Mouse (Mus musculus) neural tube, embryonic 14.5 days (tissue): ENCODE measurements around the gene Rfx8. TPM values are rescaled to one million over a fixed set of nuclear protein-coding genes. Genes with fewer than 3 reads are reported as not detected.
A peak's percentile ranks its signal among the peaks of the same experiment; 100 is the strongest.
"Not testable (repeated sequence)": the region's sequence is repeated elsewhere in the genome, so short reads cannot be mapped to it uniquely, and the experiment has no call there.

ENCODE experiments used
- ATAC-seq: fragments of 200-750 bp; cut with Nextera tagmentation; 2 replicates; pipeline ENCODE4 v1.8.0; 2017; ENCODE audit warnings: low read depth, mild to moderate bottlenecking, moderate TSS enrichment, moderate library complexity
- H3K27ac ChIP-seq: fragments of 300-500 bp; sonication (generic); 2 replicates; pipeline ENCODE4 v1.5.1; 2014; ENCODE audit warnings: low read depth, mild to moderate bottlenecking, control low read depth, low read length, moderate library complexity, mixed read lengths
- H3K27me3 ChIP-seq: fragments of 300-500 bp; sonication (generic); 2 replicates; pipeline ENCODE4 v1.6.1; 2014; ENCODE audit warnings: low read length; ENCODE audit not compliant: control insufficient read depth, insufficient read depth
- H3K36me3 ChIP-seq: fragments of 300-500 bp; sonication (generic); 2 replicates; pipeline ENCODE4 v1.6.1; 2014; ENCODE audit warnings: low read length, mixed read lengths; ENCODE audit not compliant: control insufficient read depth, insufficient read depth
- H3K4me1 ChIP-seq: fragments of 300-500 bp; sonication (generic); 2 replicates; pipeline ENCODE4 v1.6.1; 2014; ENCODE audit warnings: low read length; ENCODE audit not compliant: control insufficient read depth, insufficient read depth
- H3K4me2 ChIP-seq: fragments of 300-500 bp; sonication (generic); 2 replicates; pipeline ENCODE4 v1.6.1; 2014; ENCODE audit warnings: mild to moderate bottlenecking, low read depth, low read length, control low read depth
- H3K4me3 ChIP-seq: fragments of 300-500 bp; sonication (generic); 2 replicates; pipeline ENCODE4 v1.5.1; 2014; ENCODE audit warnings: low read depth, low read length, control low read depth, mixed read lengths
- H3K9ac ChIP-seq: fragments of 300-500 bp; sonication (generic); replicated peaks from 2 replicates; pipeline ENCODE4 v1.6.1; 2014; ENCODE audit warnings: low read depth, mild to moderate bottlenecking, control low read depth, low read length, mixed read lengths
- H3K9me3 ChIP-seq: fragments of 300-500 bp; sonication (generic); 2 replicates; pipeline ENCODE4 v1.6.1; 2016; ENCODE audit warnings: low read length; ENCODE audit not compliant: control insufficient read depth
- WGBS: fragments of 180-500 bp; shearing (Covaris S2); extraction: QIAGEN DNeasy Blood & Tissue Kit; methylation state at CpG from one replicate; pipeline ENCODE4 v1.1.7; 2014; 5-methylcytosine and 5-hydroxymethylcytosine counted together
- polyA plus RNA-seq: library from polyadenylated mRNA; unstranded; fragments of >200 nt; fragmentation: Nextera tagmentation; extraction: Ambion mirVana; gene quantifications from 2 replicates; pipeline ENCODE4 v1.2.1, GENCODE M21; 2014

Rfx8 gene
- polyA plus RNA-seq, 1 experiment from 2014 or later: 0.16 TPM

DNA sequence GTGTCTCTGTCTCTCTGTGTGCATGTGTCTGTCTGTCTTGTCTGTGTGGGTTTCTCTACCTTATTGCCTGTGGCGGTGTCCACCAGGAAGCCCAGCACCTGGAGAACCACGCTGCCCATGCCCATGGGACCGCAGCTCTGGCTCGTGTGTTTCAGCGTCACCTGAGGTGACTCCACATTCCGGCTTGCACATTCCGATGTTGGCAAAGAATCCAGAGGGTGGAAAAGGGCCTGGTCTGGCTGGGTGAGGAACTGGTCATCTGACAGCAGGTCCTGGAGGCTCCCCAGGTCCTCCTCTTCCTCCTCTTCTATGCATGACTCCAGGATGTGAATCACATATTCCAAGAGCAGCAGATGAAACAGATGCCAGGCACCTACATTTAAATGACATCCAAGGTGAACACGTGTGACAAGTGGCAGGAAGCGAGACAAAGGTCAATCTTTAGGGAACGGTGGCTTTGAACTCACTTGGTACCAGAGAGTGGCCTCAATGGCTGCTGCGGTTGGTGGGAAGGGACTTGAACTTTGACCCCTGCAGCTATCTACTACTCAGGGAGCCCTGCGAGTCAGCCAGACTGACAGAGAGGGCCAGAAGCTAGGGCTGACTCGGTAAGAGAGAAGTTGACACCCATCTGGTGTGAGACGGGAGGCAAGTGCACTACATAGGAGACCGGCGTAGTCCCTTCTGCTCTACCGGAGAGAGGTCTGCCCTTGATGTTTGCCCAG lies 50.4 kb downstream of the Rfx8 start:
- no peaks in the 10 kb centered on the region for H3K9me3 ChIP-seq
- H3K36me3 ChIP-seq: no peaks in the 10 kb centered on the region
- no peak for ATAC-seq
- no peak overlapping the region for H3K27ac ChIP-seq
- WGBS: 89% methylated on average over 17 of the region's 17 CpGs
- no peaks in the 10 kb centered on the region for H3K4me1 ChIP-seq
- no peak overlapping the region for H3K4me2 ChIP-seq
- no peak overlapping the region for H3K9ac ChIP-seq
- no peak overlapping the region for H3K4me3 ChIP-seq
- H3K27me3 ChIP-seq: no peaks in the 10 kb centered on the region

DNA sequence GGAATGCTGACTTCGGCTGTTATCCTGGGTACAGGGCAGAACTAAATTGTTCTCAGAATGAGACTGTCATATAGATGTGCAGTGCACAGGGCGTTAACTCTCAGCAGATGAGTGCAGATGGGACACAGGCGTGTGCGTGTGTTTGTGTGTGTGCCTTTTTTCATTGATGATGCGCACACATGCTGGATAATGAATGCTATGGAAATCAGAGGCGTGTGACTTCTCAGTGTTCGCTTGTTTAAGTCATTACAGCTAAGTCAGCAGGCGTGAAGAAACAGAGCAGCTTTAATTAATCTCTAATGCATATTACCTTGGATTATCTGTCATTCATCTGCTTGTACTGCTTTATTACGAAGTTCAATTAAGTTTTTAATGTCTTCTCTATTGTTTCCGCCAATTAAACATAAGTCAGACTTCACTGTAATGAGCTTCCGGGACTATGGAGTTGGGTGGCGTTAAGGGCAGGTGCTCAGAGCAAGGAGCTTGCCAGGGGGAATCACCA lies 54.0 kb downstream of the Rfx8 start:
- H3K27ac ChIP-seq: no peak overlapping the region
- no peaks in the 10 kb centered on the region for H3K36me3 ChIP-seq
- H3K27me3 ChIP-seq: no peaks in the 10 kb centered on the region
- H3K4me2 ChIP-seq: no peak overlapping the region
- no peaks in the 10 kb centered on the region for H3K4me1 ChIP-seq
- H3K9ac ChIP-seq: no peak overlapping the region
- no peaks in the 10 kb centered on the region for H3K9me3 ChIP-seq
- peak; percentile 81; the same call in 1 of the 2 replicates for ATAC-seq
- H3K4me3 ChIP-seq: no peak overlapping the region
- 53% methylated on average over 12 of the region's 12 CpGs for WGBS

DNA sequence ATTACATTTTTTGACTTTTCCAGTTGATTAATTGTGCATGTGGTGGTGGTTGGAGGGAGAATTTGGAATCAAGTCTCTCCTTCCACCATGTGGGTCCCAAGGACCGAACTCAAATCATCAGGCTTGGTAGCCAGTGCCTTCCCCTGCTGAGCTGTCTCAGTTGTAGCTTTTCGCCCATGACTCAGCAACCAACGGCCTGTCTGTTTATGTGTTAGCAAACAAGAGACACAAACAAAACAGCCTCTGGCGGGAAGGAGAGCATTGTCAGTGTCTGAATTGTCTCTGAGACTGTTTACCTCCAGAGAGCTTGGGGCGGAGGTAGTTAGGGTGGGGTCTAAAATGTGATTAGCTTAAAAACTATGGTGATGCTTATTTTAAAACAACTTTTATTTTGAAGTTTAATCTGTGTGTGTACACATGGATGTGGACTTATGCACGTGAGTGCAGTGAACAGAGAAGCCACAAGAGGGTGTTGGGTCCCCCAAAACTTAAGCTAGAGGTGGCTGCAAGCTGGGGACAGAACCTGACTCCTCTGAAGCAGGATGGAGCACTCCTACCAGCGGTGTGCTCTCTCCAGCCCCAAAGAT lies 56.7 kb downstream of the Rfx8 start:
- Histone ChIP-seq H3K4me3 (no peak overlapping the region), H3K9me3 (no peaks in the 10 kb centered on the region), H3K9ac (no peak overlapping the region), H3K27me3 (no peaks in the 10 kb centered on the region), H3K27ac (no peak overlapping the region), H3K4me2 (no peak overlapping the region), H3K36me3 (no peaks in the 10 kb centered on the region), H3K4me1 (no peaks in the 10 kb centered on the region)
- WGBS: 85% methylated on average over 7 of the region's 7 CpGs
- no peak for ATAC-seq

GRCm38 (mm10) chr1:39663050-39663449 lies 57.7 kb downstream of the Rfx8 start:
- ATAC-seq: peak; percentile 10; the same call in 1 of the 2 replicates
- no peaks in the 10 kb centered on the region for H3K9me3 ChIP-seq

DNA sequence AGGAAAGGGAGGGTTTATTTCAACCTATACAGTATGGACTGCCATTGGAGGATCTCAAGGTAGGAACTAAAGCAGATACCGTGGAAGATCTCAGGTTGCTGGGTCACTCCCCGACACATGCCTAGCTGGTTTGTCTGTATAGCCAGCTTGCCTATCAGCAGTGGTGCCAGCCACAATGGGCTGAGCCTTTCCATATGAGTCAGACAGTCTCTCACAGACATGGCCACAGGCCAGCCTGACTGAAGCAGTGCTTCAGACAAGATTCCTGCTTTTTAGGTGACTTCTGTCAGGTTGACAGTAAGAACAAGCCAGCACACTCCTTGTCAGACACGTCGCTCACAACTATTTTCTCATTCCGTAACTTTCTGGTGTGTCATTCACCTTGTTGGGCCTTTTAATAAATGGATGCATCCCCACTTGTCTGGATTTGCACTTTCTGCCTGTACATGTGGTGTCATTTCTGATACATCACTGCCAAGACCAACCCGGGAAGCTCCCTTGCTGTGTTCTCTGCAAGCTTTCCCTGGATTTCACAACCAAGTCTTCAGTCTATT lies 63.7 kb downstream of the Rfx8 start:
- no peak for ATAC-seq
- Histone ChIP-seq H3K36me3 (no peaks in the 10 kb centered on the region), H3K4me1 (no peaks in the 10 kb centered on the region), H3K9me3 (no peaks in the 10 kb centered on the region), H3K4me2 (no peak overlapping the region), H3K27me3 (no peaks in the 10 kb centered on the region), H3K4me3 (no peak overlapping the region), H3K27ac (no peak overlapping the region), H3K9ac (no peak overlapping the region)
- WGBS: 90% methylated on average over 6 of the region's 6 CpGs

More at GRCm38 (mm10) chr1:39663050-39663449, 57.7 kb downstream of the Rfx8 start:
- H3K36me3 ChIP-seq: no peaks in the 10 kb centered on the region
- H3K27me3 ChIP-seq: no peaks in the 10 kb centered on the region
- H3K4me2 ChIP-seq: no peak overlapping the region
- H3K4me3 ChIP-seq: no peak overlapping the region
- no peaks in the 10 kb centered on the region for H3K4me1 ChIP-seq
- 47% methylated on average over 4 of the region's 4 CpGs for WGBS
- H3K9ac ChIP-seq: no peak overlapping the region
- no peak overlapping the region for H3K27ac ChIP-seq

GRCm38 (mm10) chr1:39654901-39655300 lies 65.9 kb downstream of the Rfx8 start:
- not testable (repeated sequence) for H3K9ac ChIP-seq, H3K27me3 ChIP-seq, H3K27ac ChIP-seq, ATAC-seq, H3K36me3 ChIP-seq, H3K4me2 ChIP-seq, H3K9me3 ChIP-seq, H3K4me3 ChIP-seq, H3K4me1 ChIP-seq
- WGBS: 85% methylated on average over 18 of the region's 18 CpGs

DNA sequence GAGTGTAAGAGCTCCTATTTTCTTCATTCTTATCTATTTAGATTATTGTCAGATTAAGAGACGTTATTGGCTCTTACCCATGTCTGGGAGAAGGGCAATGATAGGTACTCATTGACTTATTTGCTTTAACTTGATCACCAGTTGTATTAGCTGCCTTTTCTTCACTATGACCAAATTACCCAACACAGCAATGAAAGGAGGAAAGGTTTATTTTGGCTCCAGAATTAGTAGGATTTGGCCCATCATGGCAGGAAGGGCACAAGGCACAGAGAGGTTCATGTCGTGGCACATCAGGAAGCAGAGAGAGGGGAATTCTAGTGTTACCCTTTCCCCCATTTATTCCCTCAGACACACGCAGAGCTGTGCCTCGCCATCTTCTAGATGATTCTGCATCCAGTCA lies 67.8 kb downstream of the Rfx8 start:
- WGBS: 90% methylated on average over 4 of the region's 4 CpGs

GRCm38 (mm10) chr1:39651241-39651548 lies 69.6 kb downstream of the Rfx8 start, which contains the start of gene Creg2:
Creg2 (minus strand) TSS chr1:39651474.
- ATAC-seq: no peak
- Histone ChIP-seq H3K36me3 (no peaks in the 10 kb centered on the region), H3K27me3 (no peaks in the 10 kb centered on the region), H3K4me1 (0 out of 2 replicates have a peak, but pooled peaks cover 11% of the 10 kb centered on the region), H3K4me3 (peak within 1 kb of the TSS; percentile 60), H3K9me3 (no peaks in the 10 kb centered on the region), H3K4me2 (peak within 1 kb of the TSS; percentile 97), H3K27ac (peak within 1 kb of the TSS; percentile 66), H3K9ac (peak within 1 kb of the TSS; percentile 67)
- WGBS: 33% methylated on average over 9 of the region's 9 CpGs

More for the DNA sequence above, 67.8 kb downstream of the Rfx8 start:
- no peak overlapping the region for H3K4me3 ChIP-seq
- H3K4me1 ChIP-seq: 0 out of 2 replicates have a peak, but pooled peaks cover 9% of the 10 kb centered on the region
- no peaks in the 10 kb centered on the region for H3K27me3 ChIP-seq
- H3K9ac ChIP-seq: no peak overlapping the region
- no peak overlapping the region for H3K4me2 ChIP-seq
- no peaks in the 10 kb centered on the region for H3K36me3 ChIP-seq
- no peaks in the 10 kb centered on the region for H3K9me3 ChIP-seq
- no peak overlapping the region for H3K27ac ChIP-seq
- no peak for ATAC-seq
